Mouse (Mus musculus) CD4-positive, CD25-positive, alpha-beta regulatory T cell, adult 2 months (primary cell): ENCODE measurements around the gene Chst2.

Experiments used
- DNase-seq: peaks from one replicate; pipeline ENCODE4 v3.0.0-alpha.2; 2012; ENCODE audit warnings: low read depth, low spot score

The Chst2 gene

DNA sequence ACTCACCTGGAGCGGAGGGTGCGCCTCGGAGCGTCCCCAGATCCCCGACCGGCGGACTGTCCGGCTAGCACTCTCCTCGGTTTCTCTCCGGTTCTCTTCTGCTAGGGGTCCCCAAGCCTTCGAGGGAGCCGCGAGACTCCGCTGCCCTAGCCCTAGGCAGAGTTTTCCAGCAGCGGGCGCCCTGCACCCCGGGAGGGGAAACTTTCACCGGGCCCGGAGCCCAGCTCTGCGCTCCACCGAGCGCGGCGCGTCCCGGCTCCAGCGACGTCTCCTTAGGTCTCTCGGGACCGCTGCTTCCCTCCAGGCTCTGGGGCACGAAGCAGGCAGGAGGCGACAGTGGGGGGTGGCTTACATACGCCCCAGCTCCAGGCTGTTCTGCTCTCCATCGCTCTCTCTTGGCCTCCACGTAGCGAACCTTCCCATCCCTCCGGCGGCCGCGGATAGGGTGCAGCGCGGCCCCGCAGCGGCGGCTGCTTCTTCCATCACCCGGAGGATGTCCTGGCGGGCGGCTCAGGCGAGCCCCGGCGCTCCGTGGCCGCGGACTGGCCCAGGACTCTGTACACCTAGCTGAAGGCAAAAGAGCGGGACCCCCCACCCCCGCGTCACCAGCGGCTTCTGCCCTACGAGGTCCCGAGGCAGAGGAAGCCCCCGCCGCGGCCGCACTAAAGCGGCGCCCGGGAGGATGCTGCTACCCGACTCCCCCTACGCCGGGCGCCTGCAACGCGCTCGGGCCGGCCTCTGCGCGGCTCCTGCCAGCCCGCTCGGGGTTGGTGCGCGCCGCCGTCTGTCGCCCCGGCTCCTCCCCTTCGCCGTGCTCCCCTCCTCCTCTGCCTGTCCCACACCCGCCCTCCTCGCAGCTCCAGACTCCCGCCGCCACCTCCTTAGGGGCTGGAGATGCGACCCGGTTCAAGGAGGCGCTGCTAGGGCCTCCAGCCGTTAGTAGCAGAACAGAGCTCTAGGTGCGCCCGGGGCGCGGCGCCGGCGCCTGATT is at the start of gene Chst2:
Chst2 (minus strand) TSS at position 152 of the 991 bp plus-strand sequence.
- DNase-seq, result peak; percentile 84

DNA sequence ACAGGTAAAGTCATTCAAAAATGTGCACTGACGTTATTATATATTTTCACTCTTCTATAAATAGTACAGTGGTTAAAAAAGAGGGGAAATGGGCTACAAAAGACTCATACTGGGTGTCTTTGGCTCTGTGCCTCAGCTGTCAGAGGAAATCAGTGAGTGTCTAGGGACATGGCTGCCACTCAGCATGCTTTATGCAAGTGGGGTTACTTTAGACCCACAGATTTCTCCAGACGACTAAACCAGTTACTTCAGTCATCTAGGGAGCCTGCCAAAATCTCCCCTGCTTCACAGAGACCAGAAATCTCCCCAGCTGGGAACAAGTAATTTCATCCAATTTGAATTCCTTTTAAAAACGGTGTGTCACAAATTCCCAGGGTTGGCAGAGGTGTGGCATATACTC is 45.4 kb upstream of the Chst2 start:
- no peak for DNase-seq

- no peak for DNase-seq
These were observed 44.1 kb upstream of the Chst2 start for GRCm38 (mm10) chr9:95450586-95450985.

- DNase-seq, result no peak
These were observed 35.8 kb upstream of the Chst2 start for GRCm38 (mm10) chr9:95442321-95442731.

DNA sequence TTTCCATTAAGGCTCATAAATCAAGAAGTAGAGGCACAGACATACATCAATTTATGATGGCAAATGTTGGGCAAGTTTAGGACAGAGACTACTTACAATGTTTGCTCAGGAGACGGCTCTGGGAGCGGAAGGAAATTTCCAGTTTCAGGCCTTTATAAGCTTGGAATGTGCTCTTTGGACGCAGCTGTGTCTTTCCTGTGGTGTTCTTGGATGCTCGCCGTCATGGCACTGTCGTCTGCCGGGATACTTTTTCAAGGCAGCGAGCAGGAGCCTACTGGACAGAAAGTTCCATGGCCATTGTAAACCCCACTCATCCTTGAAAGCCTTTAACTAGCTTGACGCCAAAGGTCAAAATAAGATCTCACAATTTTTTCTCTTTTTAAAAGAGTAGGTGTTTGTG is 31.4 kb upstream of the Chst2 start:
- DNase-seq, result no peak

DNA sequence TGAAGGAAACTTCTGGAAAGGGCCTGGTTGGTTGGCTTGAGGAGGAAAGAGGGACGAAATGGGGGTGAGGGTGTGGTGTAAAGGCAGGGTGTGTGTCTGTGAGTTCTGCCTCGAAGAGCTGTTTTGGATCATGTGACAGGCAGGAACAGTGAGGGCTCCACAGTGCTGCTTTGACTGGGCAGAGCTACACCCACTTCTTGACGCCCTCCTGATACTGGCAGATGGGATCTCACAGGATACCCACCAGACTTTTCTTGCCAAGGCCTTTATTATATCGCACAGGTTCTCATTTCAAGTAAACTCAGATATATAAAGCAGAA is 29.7 kb upstream of the Chst2 start:
- DNase-seq, result no peak

DNA sequence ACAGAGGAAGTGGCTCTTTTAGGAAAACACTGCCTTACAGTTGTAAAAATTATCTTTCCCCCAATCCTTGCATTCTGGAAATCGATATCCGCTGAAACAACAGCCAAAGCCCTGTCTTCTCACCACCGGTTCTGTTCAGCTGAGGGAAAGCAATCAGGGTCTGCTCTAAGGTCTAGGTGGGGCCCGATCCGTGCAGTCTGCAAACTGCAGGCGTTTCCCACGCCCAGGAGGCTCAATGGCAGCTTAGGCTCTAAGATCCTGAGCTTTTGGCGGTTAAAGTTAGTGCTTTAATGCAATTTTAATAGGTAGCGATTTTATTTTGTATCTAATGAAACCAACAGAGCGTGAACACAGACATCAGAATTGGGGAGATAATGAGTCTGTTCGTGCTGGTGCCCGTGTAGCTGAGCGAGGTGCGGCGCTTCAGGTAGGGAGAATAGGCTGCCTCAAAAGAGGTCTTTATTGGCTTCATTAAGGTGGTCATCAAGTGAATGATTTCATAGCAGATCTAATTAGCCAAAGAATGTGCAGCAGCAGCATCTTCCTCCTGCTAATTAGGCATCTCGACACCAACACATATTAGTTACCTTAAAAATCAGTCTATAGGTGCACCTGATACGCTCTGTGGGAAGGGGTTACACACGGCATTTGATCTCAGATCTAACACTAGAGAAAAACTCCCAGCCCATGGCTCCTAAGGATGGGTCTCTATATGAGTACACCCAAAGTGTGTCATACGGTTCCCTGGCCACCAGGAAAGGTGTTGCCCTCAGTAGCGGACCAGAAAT is 29.2 kb upstream of the Chst2 start:
- no peak for DNase-seq

- DNase-seq, result no peak
These were observed 21.8 kb upstream of the Chst2 start for GRCm38 (mm10) chr9:95428277-95428676.

DNA sequence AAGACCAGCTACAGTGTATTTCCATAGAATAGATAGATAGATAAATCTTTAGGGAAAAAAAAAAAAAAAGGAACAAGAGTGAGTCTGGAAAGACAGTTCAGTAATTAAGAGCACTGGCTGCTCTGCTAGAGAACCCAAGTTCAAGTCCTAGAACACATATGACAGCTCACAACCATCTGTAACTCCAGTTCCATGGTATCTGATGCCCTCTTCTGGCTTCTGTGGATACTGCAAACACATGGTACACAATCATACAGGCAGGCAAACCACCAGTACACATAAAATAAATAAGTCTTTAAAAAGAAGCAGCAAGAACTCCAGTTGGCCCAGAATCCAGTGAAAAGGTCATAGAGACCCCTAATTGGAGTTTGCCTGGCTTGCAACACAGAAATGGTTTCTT is 7.4 kb upstream of the Chst2 start:
- peak; percentile 40 for DNase-seq

DNA sequence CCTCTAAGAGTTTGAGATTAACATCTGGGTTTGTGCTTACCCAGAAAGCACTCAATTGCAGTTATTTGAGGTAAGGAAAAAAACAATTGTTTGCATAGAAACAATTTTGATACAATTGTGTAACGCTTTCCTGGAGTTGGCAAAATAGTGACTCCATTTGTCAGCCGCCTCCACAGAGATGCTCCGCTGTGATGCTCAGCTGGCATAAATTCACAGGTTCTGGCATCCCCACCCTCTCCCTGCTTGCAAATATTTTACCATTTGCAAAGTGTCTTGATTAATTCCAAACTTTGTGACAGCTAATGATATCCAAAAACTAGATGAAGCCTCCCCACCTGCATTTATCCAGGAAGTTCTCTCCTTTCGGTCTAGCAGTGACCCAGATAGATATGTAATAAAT is 5.5 kb upstream of the Chst2 start:
- no peak for DNase-seq

DNA sequence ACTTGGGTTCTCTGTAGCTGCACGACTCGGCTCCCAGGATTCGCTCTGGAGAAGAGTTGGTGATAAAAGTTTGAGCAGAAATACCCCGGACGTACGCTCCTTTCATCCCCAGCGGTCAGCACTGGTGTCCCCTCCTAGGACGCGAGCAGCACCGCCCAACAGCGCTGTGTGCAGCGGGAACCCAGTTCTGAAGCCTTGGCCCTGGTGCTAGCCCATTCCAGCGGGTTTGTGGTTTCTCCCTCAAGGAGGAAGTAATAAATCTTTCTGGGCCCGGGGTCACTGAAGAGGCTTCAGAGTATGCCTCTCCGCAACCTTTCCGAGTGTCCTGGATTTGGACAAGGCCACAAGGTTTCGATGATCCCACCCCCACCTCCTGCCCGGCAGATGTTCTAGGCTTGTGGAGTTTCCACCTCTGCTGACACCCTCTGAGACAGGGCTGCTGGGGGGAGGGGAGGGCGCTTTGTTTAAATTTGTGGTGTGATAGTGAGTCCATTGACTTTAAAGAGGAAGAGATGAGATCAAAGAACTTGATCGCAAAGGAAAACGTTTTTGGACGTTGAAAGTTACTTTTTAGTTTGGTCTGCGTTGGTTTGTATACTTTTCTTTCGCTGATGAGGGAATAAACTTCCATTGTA is 1.2 kb upstream of the Chst2 start:
- DNase-seq, result peak; percentile 47

DNA sequence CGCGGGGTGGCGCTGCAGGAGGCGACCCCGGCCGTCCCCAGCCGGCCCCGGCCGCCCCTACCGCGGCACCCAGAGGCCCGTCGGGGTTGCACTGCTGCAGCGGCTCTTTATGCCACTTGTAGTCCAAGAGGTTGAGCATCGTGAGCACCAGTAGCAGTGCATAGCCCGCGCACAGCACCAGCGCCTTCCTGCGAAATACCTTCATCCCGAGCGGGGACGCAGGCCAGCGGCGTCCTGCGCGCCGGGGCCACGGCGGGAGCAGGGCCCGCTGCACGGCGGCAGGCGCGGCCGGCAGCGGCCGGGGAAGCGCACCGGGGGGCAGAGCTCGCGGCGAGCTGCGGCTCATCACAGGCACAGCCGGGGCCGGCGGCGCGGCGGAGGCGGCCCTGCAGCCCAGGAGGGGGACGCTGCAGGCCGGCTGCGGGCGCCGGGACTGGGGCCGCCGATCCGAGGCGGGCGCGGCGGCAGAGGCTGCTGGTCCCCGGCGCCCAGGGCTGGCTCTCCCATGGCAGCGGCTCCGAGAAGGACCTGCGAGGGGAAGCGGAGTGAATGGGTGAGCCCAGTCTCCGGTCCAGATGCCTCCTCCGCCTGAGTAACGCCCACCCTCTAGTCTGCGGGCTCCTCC is 464 bp downstream of the Chst2 start:
- DNase-seq, result no peak

- DNase-seq, result peak; percentile 88
These were observed 994 bp downstream of the Chst2 start for GRCm38 (mm10) chr9:95405511-95405945.

- DNase-seq, result peak; percentile 9
These were observed 1.6 kb downstream of the Chst2 start for GRCm38 (mm10) chr9:95404811-95405465.

DNA sequence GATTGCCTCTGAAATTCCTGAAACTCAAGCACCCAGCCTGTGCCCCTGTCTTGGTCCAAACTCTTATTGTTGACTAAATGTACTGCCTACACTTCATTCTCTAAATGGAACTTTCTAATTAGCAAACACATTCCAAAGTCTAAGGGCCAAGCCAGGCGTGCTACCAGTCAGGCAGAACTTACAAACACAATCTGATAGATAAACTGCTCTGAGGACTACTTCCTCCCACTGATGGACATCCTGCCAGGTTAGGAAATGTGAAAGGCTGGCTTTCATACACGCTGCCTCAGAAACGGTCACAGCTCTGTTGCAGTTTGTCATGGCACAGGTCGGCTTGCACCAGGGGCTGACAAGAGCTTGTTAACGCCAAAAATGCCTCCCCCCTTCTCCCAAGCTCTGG is 4.8 kb downstream of the Chst2 start:
- no peak for DNase-seq

GRCm38 (mm10) chr9:95392011-95392410 is 14.5 kb downstream of the Chst2 start:
- no peak for DNase-seq

- no peak for DNase-seq
These were observed 16.6 kb downstream of the Chst2 start for GRCm38 (mm10) chr9:95389956-95390355.

GRCm38 (mm10) chr9:95387881-95388380 is 18.6 kb downstream of the Chst2 start:
- DNase-seq, result no peak

DNA sequence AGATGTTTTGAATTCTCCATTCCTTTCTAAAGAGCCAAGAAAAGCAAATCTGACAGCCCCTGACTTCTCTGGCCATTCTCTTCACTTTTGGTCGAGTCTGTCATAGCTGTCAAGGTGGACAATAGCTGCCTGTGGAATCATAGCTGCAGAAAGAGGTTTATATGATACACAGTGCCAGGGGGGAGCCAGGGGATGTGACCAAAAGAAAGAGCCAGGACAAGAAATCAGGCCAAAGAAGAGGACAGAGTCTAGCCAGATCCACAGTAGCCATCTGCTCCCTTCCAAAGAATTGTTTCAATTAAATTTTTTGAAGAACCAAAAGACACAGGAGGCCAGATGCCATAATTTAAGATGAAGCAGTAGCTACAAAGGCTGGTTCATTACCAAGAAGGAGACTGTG is 30.6 kb downstream of the Chst2 start:
- DNase-seq, result no peak

DNA sequence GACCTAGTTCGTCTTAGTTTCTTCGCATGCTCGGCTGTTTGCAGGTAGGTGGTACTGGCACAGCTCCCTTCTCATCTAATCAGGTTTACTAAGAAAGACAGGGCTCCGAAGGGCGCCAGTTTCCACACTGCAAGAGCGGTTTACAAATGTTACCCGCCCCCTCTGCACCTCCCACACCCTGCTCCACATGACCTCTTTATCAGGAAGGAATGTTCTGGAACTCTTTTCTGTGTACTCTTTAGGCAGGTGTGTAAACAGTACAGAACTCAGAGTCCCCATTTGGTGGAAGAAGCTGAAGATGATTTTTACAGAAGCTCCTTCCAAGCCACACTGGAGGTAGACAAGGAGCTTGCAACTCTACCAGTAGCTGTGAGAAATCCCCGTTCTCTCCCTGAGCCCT is 31.2 kb downstream of the Chst2 start:
- no peak for DNase-seq

DNA sequence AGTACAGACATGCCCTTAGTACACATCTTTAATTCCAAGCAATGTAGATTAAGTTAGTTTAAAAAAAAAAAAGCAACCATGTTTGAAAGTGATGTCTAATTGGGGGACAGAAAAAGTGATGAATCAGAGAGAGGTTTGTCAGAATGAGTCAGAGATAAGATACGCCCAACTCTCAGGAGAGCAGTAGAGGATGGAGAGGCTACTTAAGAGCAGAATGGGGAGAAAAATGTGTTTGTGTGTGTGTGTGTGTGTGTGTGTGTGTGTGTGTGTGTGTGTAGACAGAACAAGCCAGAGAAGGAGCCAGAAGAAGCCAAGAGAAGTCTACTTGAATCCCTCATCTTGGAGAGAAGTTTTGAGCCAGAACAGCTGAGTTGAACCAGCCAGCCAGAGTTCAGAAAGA is 32.8 kb downstream of the Chst2 start:
- no peak for DNase-seq
